Mouse (Mus musculus): ENCODE results near the gene Trappc2.

The Trappc2 gene

GRCm38 (mm10) chrX:166440036-166440615, at the start of gene Trappc2:
Trappc2 (plus strand) TSS chrX:166440574.
- no peak for DNase-seq

GRCm38 (mm10) chrX:166393753-166394152, 46.6 kb upstream of the Trappc2 start:
- no peak for DNase-seq

GRCm38 (mm10) chrX:166407865-166408264, 32.5 kb upstream of the Trappc2 start:
- DNase-seq = no peak

GRCm38 (mm10) chrX:166416196-166416595, 24.2 kb upstream of the Trappc2 start:
- DNase-seq = peak; percentile 29

GRCm38 (mm10) chrX:166434812-166435211, 5.6 kb upstream of the Trappc2 start:
- DNase-seq = peak; percentile 22

GRCm38 (mm10) chrX:166440616-166441063, 266 bp downstream of the Trappc2 start, which contains the start of gene Ofd1:
Ofd1 (minus strand) TSS chrX:166440704.
- peak; percentile 95 for DNase-seq

GRCm38 (mm10) chrX:166444552-166444951, 4.2 kb downstream of the Trappc2 start:
- no peak for DNase-seq

- no peak for DNase-seq
Measured at GRCm38 (mm10) chrX:166453532-166453931, 13.2 kb downstream of the Trappc2 start.

GRCm38 (mm10) chrX:166454331-166454730, 14.0 kb downstream of the Trappc2 start:
- no peak for DNase-seq

GRCm38 (mm10) chrX:166455525-166455924, 15.2 kb downstream of the Trappc2 start:
- no peak for DNase-seq

- no peak for DNase-seq
Measured at GRCm38 (mm10) chrX:166468321-166468720, 27.9 kb downstream of the Trappc2 start.

GRCm38 (mm10) chrX:166472612-166473011, 32.2 kb downstream of the Trappc2 start:
- no peak for DNase-seq

GRCm38 (mm10) chrX:166477393-166477792, 37.0 kb downstream of the Trappc2 start:
- no peak for DNase-seq

GRCm38 (mm10) chrX:166478631-166479364, 38.4 kb downstream of the Trappc2 start:
- peak; percentile 8 for DNase-seq

- DNase-seq = peak; percentile 95
Measured at GRCm38 (mm10) chrX:166479365-166479983, 39.1 kb downstream of the Trappc2 start, which contains the start of gene Rab9. Rab9 (minus strand) TSS chrX:166479867.

- no peak for DNase-seq
Measured at GRCm38 (mm10) chrX:166495052-166495451, 54.7 kb downstream of the Trappc2 start.

GRCm38 (mm10) chrX:166497771-166498170, 57.4 kb downstream of the Trappc2 start:
- DNase-seq = no peak

GRCm38 (mm10) chrX:166499496-166500190, 59.3 kb downstream of the Trappc2 start:
- no peak for DNase-seq

All from embryo, embryonic 11 days (tissue).